Mouse (Mus musculus): ENCODE results near the gene Vamp2. TPM values are rescaled to one million over a fixed set of nuclear protein-coding genes. Genes with fewer than 3 reads are reported as not detected.

The Vamp2 gene
- total and polyA plus RNA-seq, 2 experiments from 2014 or later, result 25.2 to 59.2 TPM

GRCm38 (mm10) chr11:69120221-69121000 is 32.1 kb downstream of the Vamp2 start, which contains the start of gene Hes7:
Gene Hes7, plus strand, starts transcription at chr11:69120404.
- WGBS, result 8% methylated on average over 27 of the region's 27 CpGs
- no peak for TF ChIP-seq CTCF (IDR thresholded peaks at IDR 0.05; ENCODE audit: low read depth)
- peak within 1 kb of the TSS; percentile 60 for H3K9ac ChIP-seq (replicated peaks; ENCODE audit: low read depth, low read length)
- peak within 1 kb of the TSS; percentile 68 for H3K4me3 ChIP-seq (ENCODE audit: low read depth, low read length)
- H3K36me3 ChIP-seq (replicated peaks; ENCODE audit: control insufficient read depth, insufficient read depth, low read length), result no peaks in the 10 kb centered on the region
- H3K4me1 ChIP-seq (ENCODE audit: control insufficient read depth, insufficient read depth), result peaks cover 26% of the 10 kb centered on the region
- no peaks in the 10 kb centered on the region for H3K9me3 ChIP-seq (replicated peaks; ENCODE audit: control insufficient read depth, low read length)
- peak within 1 kb of the TSS; percentile 90 for H3K4me2 ChIP-seq (ENCODE audit: low read depth, low read length)
- no peaks in the 10 kb centered on the region for H3K27me3 ChIP-seq (ENCODE audit: control insufficient read depth, insufficient read depth, low read length)
- H3K27ac ChIP-seq (ENCODE audit: low read depth), result 0 out of 2 replicates have a peak within 1 kb of the TSS, but pooled peaks have one; percentile 9
- DNase-seq (ENCODE audit: low spot score) (no peak), ATAC-seq (ENCODE audit: insufficient read depth, low read depth) (no peak)

GRCm38 (mm10) chr11:69121001-69121740 is 32.9 kb downstream of the Vamp2 start:
- WGBS, result 3% methylated on average over 33 of the region's 33 CpGs
- peak overlapping the region; percentile 60 for H3K9ac ChIP-seq (replicated peaks; ENCODE audit: low read depth, low read length)
- H3K9me3 ChIP-seq (replicated peaks; ENCODE audit: control insufficient read depth, low read length), result no peaks in the 10 kb centered on the region
- no peaks in the 10 kb centered on the region for H3K27me3 ChIP-seq (ENCODE audit: control insufficient read depth, insufficient read depth, low read length)
- ATAC-seq (ENCODE audit: insufficient read depth, low read depth) (no peak), DNase-seq (ENCODE audit: low spot score) (no peak)
- no peak for TF ChIP-seq CTCF (IDR thresholded peaks at IDR 0.05; ENCODE audit: low read depth)
- TF ChIP-seq EP300 (IDR thresholded peaks at IDR 0.05; ENCODE audit: low read depth), result no peak
- H3K27ac ChIP-seq (ENCODE audit: low read depth), result peak overlapping the region; percentile 90
- H3K4me2 ChIP-seq (ENCODE audit: low read depth, low read length), result peak overlapping the region; percentile 90
- peaks cover 33% of the 10 kb centered on the region for H3K4me1 ChIP-seq (ENCODE audit: control insufficient read depth, insufficient read depth)
- H3K36me3 ChIP-seq (replicated peaks; ENCODE audit: control insufficient read depth, insufficient read depth, low read length), result no peaks in the 10 kb centered on the region
- H3K4me3 ChIP-seq (ENCODE audit: low read depth, low read length), result peak overlapping the region; percentile 68

- DNase-seq (ENCODE audit: low spot score) (no peak), ATAC-seq (ENCODE audit: insufficient read depth, low read depth) (no peak)
- WGBS, result under 1% methylated on average over 31 of the region's 32 CpGs
- Histone ChIP-seq H3K27me3 (ENCODE audit: control insufficient read depth, insufficient read depth, low read length) (no peaks in the 10 kb centered on the region), H3K9ac (replicated peaks; ENCODE audit: low read depth, low read length) (peak overlapping the region; percentile 60), H3K9me3 (replicated peaks; ENCODE audit: control insufficient read depth, low read length) (no peaks in the 10 kb centered on the region), H3K27ac (ENCODE audit: low read depth) (peak overlapping the region; percentile 90), H3K4me3 (ENCODE audit: low read depth, low read length) (peak overlapping the region; percentile 68), H3K4me2 (ENCODE audit: low read depth, low read length) (peak overlapping the region; percentile 90), H3K36me3 (replicated peaks; ENCODE audit: control insufficient read depth, insufficient read depth, low read length) (no peaks in the 10 kb centered on the region), H3K4me1 (ENCODE audit: control insufficient read depth, insufficient read depth) (peaks cover 34% of the 10 kb centered on the region)
- TF ChIP-seq EP300 (IDR thresholded peaks at IDR 0.05; ENCODE audit: low read depth), result no peak
- no peak for TF ChIP-seq CTCF (IDR thresholded peaks at IDR 0.05; ENCODE audit: low read depth)
These were observed 33.5 kb downstream of the Vamp2 start for GRCm38 (mm10) chr11:69121741-69122335.

- Histone ChIP-seq H3K9me3 (replicated peaks; ENCODE audit: control insufficient read depth, low read length) (no peaks in the 10 kb centered on the region), H3K27me3 (ENCODE audit: control insufficient read depth, insufficient read depth, low read length) (no peaks in the 10 kb centered on the region), H3K4me2 (ENCODE audit: low read depth, low read length) (peak within 1 kb of the TSS; percentile 90), H3K4me3 (ENCODE audit: low read depth, low read length) (peak within 1 kb of the TSS; percentile 68), H3K9ac (replicated peaks; ENCODE audit: low read depth, low read length) (peak within 1 kb of the TSS; percentile 60), H3K4me1 (ENCODE audit: control insufficient read depth, insufficient read depth) (peaks cover 30% of the 10 kb centered on the region), H3K36me3 (replicated peaks; ENCODE audit: control insufficient read depth, insufficient read depth, low read length) (no peaks in the 10 kb centered on the region), H3K27ac (ENCODE audit: low read depth) (peak within 1 kb of the TSS; percentile 90)
- WGBS, result under 1% methylated on average over 64 of the region's 66 CpGs
- ATAC-seq (ENCODE audit: insufficient read depth, low read depth) (peak; percentile 71), DNase-seq (ENCODE audit: low spot score) (peak; percentile 84)
- TF ChIP-seq EP300 (IDR thresholded peaks at IDR 0.05; ENCODE audit: low read depth) (peak; percentile 41; the same call in 1 of the 2 replicates), CTCF (IDR thresholded peaks at IDR 0.05; ENCODE audit: low read depth) (peak; percentile 73)
These were observed 34.2 kb downstream of the Vamp2 start, which contains the start of gene 9130213A22Rik for GRCm38 (mm10) chr11:69122336-69122951. Gene 9130213A22Rik, minus strand, starts transcription at chr11:69122589.
